ENCODE assay signal across 8 mouse cellular contexts in genomic region chr17:83078601-83079360, GRCm38 (mm10).
DNase-seq lines count a peak whose midpoint lies in the region; ATAC-seq lines count a peak whose summit lies in the region.

No protein-coding gene starts in this region.

- H3K27me3 ChIP-seq in kidney, embryonic 14.5 days (ENCODE audit: control insufficient read depth, insufficient read depth, low read length): no peaks in the 10 kb centered on the region
- H3K27me3 ChIP-seq in kidney, embryonic 16.5 days (ENCODE audit: insufficient read depth, low read length): no peaks in the 10 kb centered on the region
- H3K27me3 ChIP-seq in neural tube, embryonic 11.5 days (ENCODE audit: control insufficient read depth, insufficient read depth, low read length): no peaks in the 10 kb centered on the region

- peak overlapping the region; percentile 51; the same call in 1 of the 2 replicates for H3K27ac ChIP-seq in kidney, embryonic 14.5 days (ENCODE audit: low read depth, low read length)
- H3K27ac ChIP-seq in kidney, embryonic 16.5 days (ENCODE audit: low read length): peak overlapping the region; percentile 75
- H3K27ac ChIP-seq in neural tube, embryonic 11.5 days (ENCODE audit: low read depth, low read length): no peak overlapping the region

- 0 out of 2 replicates have a peak, but pooled peaks cover 2% of the 10 kb centered on the region for H3K9me3 ChIP-seq in kidney, embryonic 14.5 days (ENCODE audit: control insufficient read depth, low read length)
- H3K9me3 ChIP-seq in kidney, embryonic 16.5 days (ENCODE audit: low read length): peaks cover 6% of the 10 kb centered on the region; the same call in 1 of the 2 replicates
- no peaks in the 10 kb centered on the region for H3K9me3 ChIP-seq in neural tube, embryonic 11.5 days (ENCODE audit: control insufficient read depth, low read length)

- 0 out of 2 replicates have a peak overlapping the region, but pooled peaks have one; percentile 7 for H3K9ac ChIP-seq in kidney, embryonic 14.5 days (ENCODE audit: low read depth, low read length)
- 0 out of 2 replicates have a peak overlapping the region, but pooled peaks have one; percentile 47 for H3K9ac ChIP-seq in kidney, embryonic 16.5 days (replicated peaks; ENCODE audit: low read length)
- H3K9ac ChIP-seq in neural tube, embryonic 11.5 days (ENCODE audit: low read length): no peak overlapping the region

- peaks cover 29% of the 10 kb centered on the region for H3K4me1 ChIP-seq in kidney, embryonic 14.5 days (ENCODE audit: control insufficient read depth, insufficient read depth, low read length)
- H3K4me1 ChIP-seq in kidney, embryonic 16.5 days (ENCODE audit: insufficient read depth, low read length): peaks cover 41% of the 10 kb centered on the region
- H3K4me1 ChIP-seq in neural tube, embryonic 11.5 days (ENCODE audit: control insufficient read depth, insufficient read depth, low read length): peaks cover 9% of the 10 kb centered on the region; the same call in 1 of the 2 replicates

- WGBS in kidney, embryonic 14.5 days: 28% methylated on average over 19 of the region's 19 CpGs
- 31% methylated on average over 19 of the region's 19 CpGs for WGBS in kidney, embryonic 16.5 days
- WGBS in neural tube, embryonic 11.5 days: 11% methylated on average over 19 of the region's 19 CpGs

- H3K4me2 ChIP-seq in kidney, embryonic 14.5 days (replicated peaks; ENCODE audit: low read depth, low read length): no peak overlapping the region; the same call in 1 of the 2 replicates
- peak overlapping the region; percentile 5; the same call in 1 of the 2 replicates for H3K4me2 ChIP-seq in kidney, embryonic 16.5 days (replicated peaks; ENCODE audit: low read depth, low read length)
- H3K4me2 ChIP-seq in neural tube, embryonic 11.5 days (ENCODE audit: low read depth): peak overlapping the region; percentile 2; the same call in 1 of the 2 replicates

- no peak for DNase-seq in kidney, adult 11 months
- DNase-seq in neural tube, embryonic 11.5 days (ENCODE audit: low spot score): peak; percentile 18
- DNase-seq in frontal cortex, postnatal 36 days (ENCODE audit: low spot score in 2 of 2): no peak
- DNase-seq in gastrocnemius, postnatal 10 days: no peak
- no peak for DNase-seq in right cerebral cortex, postnatal 4 days

- no peaks in the 10 kb centered on the region for H3K36me3 ChIP-seq in kidney, embryonic 14.5 days (ENCODE audit: control insufficient read depth, insufficient read depth, low read length)
- no peaks in the 10 kb centered on the region for H3K36me3 ChIP-seq in kidney, embryonic 16.5 days (ENCODE audit: insufficient read depth, low read length)
- no peaks in the 10 kb centered on the region for H3K36me3 ChIP-seq in neural tube, embryonic 11.5 days (ENCODE audit: control insufficient read depth, insufficient read depth, low read length)

- no peak overlapping the region for H3K4me3 ChIP-seq in kidney, embryonic 14.5 days (ENCODE audit: low read length)
- H3K4me3 ChIP-seq in kidney, embryonic 16.5 days (ENCODE audit: low read length): no peak overlapping the region
- no peak overlapping the region for H3K4me3 ChIP-seq in neural tube, embryonic 11.5 days (ENCODE audit: low read depth, low read length)

- peak; percentile 30 for ATAC-seq in kidney, embryonic 14.5 days (ENCODE audit: low FRiP score, low TSS enrichment)
- ATAC-seq in common myeloid progenitor, adult 5-6 weeks (replicated peaks; ENCODE audit: low read depth, poor library complexity, severe bottlenecking): peak; percentile 45
- peak; percentile 54 for ATAC-seq in kidney, embryonic 16.5 days (ENCODE audit: low FRiP score, low TSS enrichment)
- no peak for ATAC-seq in neural tube, embryonic 11.5 days (ENCODE audit: insufficient read depth, low FRiP score, low TSS enrichment)
